Mouse (Mus musculus): ENCODE data around the gene Ubr4.

DNA sequence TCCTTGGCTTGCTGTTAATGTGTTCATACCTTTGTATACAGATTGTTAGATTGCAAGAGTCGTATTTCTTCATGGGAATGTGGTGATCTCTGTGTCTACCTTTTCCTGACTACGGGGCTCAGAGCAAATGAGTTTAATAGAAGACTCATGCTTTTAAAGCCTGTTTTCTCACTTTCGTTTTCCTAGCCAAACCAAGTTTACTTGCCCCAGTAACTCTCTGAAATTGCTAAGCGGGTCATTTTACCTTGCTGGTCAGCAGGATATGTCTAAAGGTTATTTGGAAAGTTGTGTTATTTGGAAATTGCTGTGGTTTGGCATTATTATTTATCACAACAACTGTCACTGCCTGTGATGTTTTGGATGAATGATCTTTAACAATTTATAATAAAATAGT, 29.0 kb downstream of the Ubr4 start:
- no peak for TF ChIP-seq EP300 (IDR thresholded peaks at IDR 0.05; ENCODE audit: low read depth)
- TF ChIP-seq CTCF (IDR thresholded peaks at IDR 0.05; ENCODE audit: low read depth), result no peak
